Mouse (Mus musculus) embryonic facial prominence, embryonic 14.5 days (tissue): ENCODE measurements around the gene Tfam. TPM values are rescaled to one million over a fixed set of nuclear protein-coding genes. Genes with fewer than 3 reads are reported as not detected.

Source experiments
- ATAC-seq: fragments of 200-750 bp; cut with Nextera tagmentation; 2 replicates; pipeline ENCODE4 v1.8.0; 2017; ENCODE audit warnings: low read depth, moderate number of reproducible peaks, moderate TSS enrichment
- DNase-seq: peaks from one replicate; pipeline ENCODE4 v3.0.0-alpha.2; 2015; ENCODE audit warnings: low spot score
- H3K27ac ChIP-seq: fragments of 300-500 bp; sonication (generic); replicated peaks from 2 replicates; pipeline ENCODE4 v1.5.1; 2014; ENCODE audit warnings: low read depth, mild to moderate bottlenecking, low read length, moderate library complexity
- H3K27me3 ChIP-seq: fragments of 300-500 bp; sonication (generic); replicated peaks from 2 replicates; pipeline ENCODE4 v1.6.1; 2014; ENCODE audit warnings: low read length; ENCODE audit not compliant: control insufficient read depth, insufficient read depth
- H3K36me3 ChIP-seq: fragments of 300-500 bp; sonication (generic); 2 replicates; pipeline ENCODE4 v1.6.1; 2014; ENCODE audit warnings: low read length, mixed read lengths; ENCODE audit not compliant: control insufficient read depth, insufficient read depth
- H3K4me1 ChIP-seq: fragments of 300-500 bp; sonication (generic); 2 replicates; pipeline ENCODE4 v1.6.1; 2014; ENCODE audit warnings: antibody characterized with exemption, low read length; ENCODE audit not compliant: control insufficient read depth, insufficient read depth
- H3K4me2 ChIP-seq: fragments of 300-500 bp; sonication (generic); 2 replicates; pipeline ENCODE4 v1.6.1; 2014; ENCODE audit warnings: low read depth, mild to moderate bottlenecking, low read length, moderate library complexity, mixed read lengths
- H3K4me3 ChIP-seq: fragments of 300-500 bp; sonication (generic); 2 replicates; pipeline ENCODE4 v1.5.1; 2014; ENCODE audit warnings: low read depth, mild to moderate bottlenecking, low read length
- H3K9ac ChIP-seq: fragments of 300-500 bp; sonication (generic); 2 replicates; pipeline ENCODE4 v1.6.1; 2014; ENCODE audit warnings: low read depth, mild to moderate bottlenecking, low read length, moderate library complexity, mixed read lengths
- H3K9me3 ChIP-seq: fragments of 300-500 bp; sonication (generic); 2 replicates; pipeline ENCODE4 v1.6.1; 2016; ENCODE audit warnings: low read length; ENCODE audit not compliant: control insufficient read depth
- WGBS: fragments of 180-500 bp; shearing (Covaris S2); extraction: QIAGEN DNeasy Blood & Tissue Kit; methylation state at CpG from one replicate; pipeline ENCODE4 v1.1.7; 2014; 5-methylcytosine and 5-hydroxymethylcytosine counted together
- polyA plus RNA-seq: library from polyadenylated mRNA; unstranded; fragments of >200 nt; fragmentation: Nextera tagmentation; extraction: Ambion mirVana; gene quantifications from 2 replicates; pipeline ENCODE4 v1.2.1, GENCODE M21; 2014

The Tfam gene
- polyA plus RNA-seq, 1 experiment from 2014 or later, result 56.5 TPM

DNA sequence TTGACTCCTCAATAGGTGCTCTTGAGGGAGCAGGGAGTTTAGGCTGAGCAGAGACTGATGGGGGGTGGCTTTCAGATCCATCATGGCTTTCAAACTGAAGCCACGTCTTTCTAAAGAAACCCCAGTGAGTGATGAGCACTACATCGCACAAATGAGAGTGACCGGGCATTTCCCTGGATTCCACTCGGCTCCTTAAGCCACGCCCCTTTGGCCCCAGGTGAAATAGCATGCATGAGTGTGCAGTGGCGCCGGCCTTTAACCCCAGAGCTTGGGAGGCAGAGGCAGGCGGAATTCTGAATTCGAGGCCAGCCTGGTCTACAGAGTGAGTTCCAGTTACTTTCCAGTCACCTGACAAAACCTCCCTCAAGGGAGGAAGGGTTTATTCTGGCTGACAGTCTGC, 22.1 kb downstream of the Tfam start:
- Histone ChIP-seq H3K9me3 (no peaks in the 10 kb centered on the region), H3K36me3 (no peaks in the 10 kb centered on the region), H3K27ac (no peak overlapping the region), H3K4me1 (no peaks in the 10 kb centered on the region), H3K4me2 (no peak overlapping the region), H3K9ac (no peak overlapping the region), H3K27me3 (no peaks in the 10 kb centered on the region), H3K4me3 (no peak overlapping the region)
- DNase-seq, result no peak
- WGBS, result 68% methylated on average over 9 of the region's 9 CpGs
- no peak for ATAC-seq

DNA sequence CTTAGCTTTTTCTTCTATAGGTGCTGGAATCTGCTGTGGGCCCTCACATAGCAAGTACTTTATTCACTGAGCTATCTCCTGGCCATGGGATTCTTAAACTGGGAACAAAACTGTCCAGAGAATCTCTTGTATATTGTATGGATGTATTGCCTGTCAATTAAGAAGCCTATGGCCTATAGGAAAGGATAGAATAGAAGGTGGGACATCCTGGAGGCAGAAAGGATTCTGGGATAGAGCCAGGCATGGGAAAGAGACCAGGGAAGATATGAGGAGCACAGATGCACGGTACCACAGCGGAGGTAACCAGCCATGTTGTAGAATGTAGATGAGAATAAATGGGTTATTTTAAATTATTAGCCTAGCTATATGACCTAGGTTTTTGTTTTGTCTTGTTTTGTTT, 36.6 kb downstream of the Tfam start:
- Histone ChIP-seq H3K9me3 (no peaks in the 10 kb centered on the region), H3K9ac (no peak overlapping the region), H3K4me3 (no peak overlapping the region), H3K4me1 (peaks cover 2% of the 10 kb centered on the region; the same call in 1 of the 2 replicates), H3K4me2 (no peak overlapping the region), H3K27me3 (no peaks in the 10 kb centered on the region), H3K27ac (no peak overlapping the region), H3K36me3 (no peaks in the 10 kb centered on the region)
- ATAC-seq, result no peak
- WGBS, result 84% methylated on average over 2 of the region's 2 CpGs
- DNase-seq, result no peak

DNA sequence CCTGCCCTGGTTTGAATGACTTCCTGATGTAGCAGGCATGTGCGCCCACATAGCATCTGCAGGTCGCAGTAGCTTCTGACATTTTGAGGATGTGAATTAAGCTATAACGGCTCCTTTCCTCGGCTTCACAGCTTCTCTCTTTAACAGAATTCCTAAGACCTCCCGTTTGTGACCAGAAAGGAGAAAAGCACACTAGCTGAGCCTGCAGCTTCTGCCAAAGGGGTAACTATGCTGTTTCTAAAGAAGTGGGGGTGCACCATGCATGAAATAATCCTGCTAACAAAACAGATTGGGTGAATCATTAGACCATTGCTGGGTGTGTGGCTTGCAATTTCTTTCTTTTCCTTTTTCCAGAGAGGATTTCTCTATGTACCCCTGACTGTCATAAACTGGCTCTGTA, 37.1 kb downstream of the Tfam start:
- Histone ChIP-seq H3K4me2 (no peak overlapping the region), H3K27me3 (no peaks in the 10 kb centered on the region), H3K36me3 (no peaks in the 10 kb centered on the region), H3K9me3 (no peaks in the 10 kb centered on the region), H3K9ac (no peak overlapping the region), H3K4me1 (0 out of 2 replicates have a peak, but pooled peaks cover 2% of the 10 kb centered on the region), H3K27ac (no peak overlapping the region), H3K4me3 (no peak overlapping the region)
- ATAC-seq (no peak), DNase-seq (no peak)
- WGBS, result 60% methylated on average over 5 of the region's 5 CpGs

DNA sequence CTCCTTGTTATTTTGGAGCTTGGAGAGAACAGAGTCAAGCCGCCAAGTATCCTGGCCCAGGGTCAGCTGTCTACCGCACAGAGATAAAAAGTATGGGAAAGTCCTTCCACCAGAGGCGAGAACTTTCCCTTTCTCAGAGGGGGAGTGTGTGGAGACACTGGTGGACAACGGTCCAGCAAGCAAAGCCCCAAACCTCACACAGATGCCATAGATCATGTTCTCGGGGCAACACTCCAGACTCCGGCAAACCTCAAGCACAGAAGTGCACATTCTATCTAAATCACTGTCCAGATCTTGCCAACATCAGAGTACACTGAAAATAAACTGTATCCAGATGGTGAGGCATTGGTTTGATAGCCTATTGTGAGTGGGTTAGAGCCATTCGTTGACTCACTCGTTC, 39.4 kb downstream of the Tfam start:
- no peak overlapping the region for H3K9ac ChIP-seq
- 83% methylated on average over 8 of the region's 8 CpGs for WGBS
- ATAC-seq (no peak), DNase-seq (no peak)
- no peak overlapping the region for H3K4me2 ChIP-seq
- H3K9me3 ChIP-seq, result no peaks in the 10 kb centered on the region
- no peaks in the 10 kb centered on the region for H3K27me3 ChIP-seq
- no peak overlapping the region for H3K4me3 ChIP-seq
- H3K27ac ChIP-seq, result no peak overlapping the region
- peaks cover 11% of the 10 kb centered on the region; the same call in 1 of the 2 replicates for H3K4me1 ChIP-seq
- no peaks in the 10 kb centered on the region for H3K36me3 ChIP-seq

DNA sequence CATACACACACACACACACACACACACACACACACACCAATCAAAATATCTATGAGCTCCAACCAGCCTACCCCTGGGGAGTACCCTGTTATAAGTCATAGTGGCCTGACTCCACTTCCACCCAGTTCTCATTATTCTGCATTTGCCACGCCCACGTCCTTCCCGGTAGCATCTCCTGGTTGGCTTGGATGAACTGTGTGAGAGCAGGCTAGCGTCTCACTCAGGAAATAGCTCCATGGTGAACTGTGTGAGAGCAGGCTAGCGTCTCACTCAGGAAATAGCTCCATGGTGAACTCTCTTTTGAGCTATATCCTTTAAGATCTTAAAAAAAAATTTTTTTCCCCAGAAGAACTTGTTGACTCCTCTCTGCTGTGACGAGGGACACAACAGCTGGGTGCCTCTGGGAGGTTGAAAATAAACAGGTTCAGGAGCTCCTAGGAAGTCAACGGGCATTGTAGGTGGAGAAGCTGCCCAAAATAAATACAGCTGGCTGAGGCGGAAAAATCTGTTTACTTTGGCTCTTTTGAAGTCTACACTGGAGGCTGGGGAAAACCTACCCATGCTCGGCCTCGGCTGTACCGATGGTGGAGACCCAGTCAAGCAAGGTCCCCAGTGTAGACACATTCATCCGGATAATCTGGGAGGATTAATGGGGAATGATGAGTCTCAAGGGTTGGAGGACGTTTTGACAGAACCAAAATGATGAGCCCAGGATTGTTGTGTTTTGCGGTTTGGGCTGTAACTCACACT, 40.9 kb downstream of the Tfam start:
- peaks cover 11% of the 10 kb centered on the region; the same call in 1 of the 2 replicates for H3K4me1 ChIP-seq
- no peaks in the 10 kb centered on the region for H3K36me3 ChIP-seq
- no peaks in the 10 kb centered on the region for H3K9me3 ChIP-seq
- H3K4me2 ChIP-seq, result no peak overlapping the region
- H3K4me3 ChIP-seq, result no peak overlapping the region
- no peak overlapping the region for H3K9ac ChIP-seq
- DNase-seq, result no peak
- no peak for ATAC-seq
- WGBS, result 60% methylated on average over 14 of the region's 14 CpGs
- no peak overlapping the region for H3K27ac ChIP-seq
- H3K27me3 ChIP-seq, result no peaks in the 10 kb centered on the region

DNA sequence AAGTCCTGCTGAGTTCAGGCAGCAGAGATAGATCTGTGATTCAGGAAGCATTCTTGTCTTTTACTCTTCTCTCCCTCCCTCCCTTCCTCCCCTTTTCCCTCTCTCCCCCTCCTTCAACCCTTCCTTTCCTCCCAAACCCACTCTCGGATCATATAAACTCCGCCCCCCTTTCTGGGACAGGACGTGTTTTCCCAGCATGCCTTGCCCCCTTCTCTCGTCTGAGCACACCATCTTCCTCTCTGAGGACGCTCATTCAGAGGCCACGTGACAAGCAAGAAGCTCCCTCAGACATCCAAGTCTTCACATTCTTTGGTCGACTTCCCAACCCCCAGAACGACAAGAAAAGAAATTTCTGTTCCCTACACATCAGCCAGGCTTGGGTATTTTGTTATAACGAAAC, 42.6 kb downstream of the Tfam start:
- no peaks in the 10 kb centered on the region for H3K9me3 ChIP-seq
- DNase-seq, result no peak
- peaks cover 10% of the 10 kb centered on the region; the same call in 1 of the 2 replicates for H3K4me1 ChIP-seq
- H3K36me3 ChIP-seq, result no peaks in the 10 kb centered on the region
- no peak for ATAC-seq
- no peaks in the 10 kb centered on the region for H3K27me3 ChIP-seq
- H3K9ac ChIP-seq, result no peak overlapping the region
- no peak overlapping the region for H3K4me3 ChIP-seq
- no peak overlapping the region; the same call in none of the 2 replicates for H3K4me2 ChIP-seq
- H3K27ac ChIP-seq, result no peak overlapping the region
- WGBS, result 43% methylated on average over 9 of the region's 9 CpGs

DNA sequence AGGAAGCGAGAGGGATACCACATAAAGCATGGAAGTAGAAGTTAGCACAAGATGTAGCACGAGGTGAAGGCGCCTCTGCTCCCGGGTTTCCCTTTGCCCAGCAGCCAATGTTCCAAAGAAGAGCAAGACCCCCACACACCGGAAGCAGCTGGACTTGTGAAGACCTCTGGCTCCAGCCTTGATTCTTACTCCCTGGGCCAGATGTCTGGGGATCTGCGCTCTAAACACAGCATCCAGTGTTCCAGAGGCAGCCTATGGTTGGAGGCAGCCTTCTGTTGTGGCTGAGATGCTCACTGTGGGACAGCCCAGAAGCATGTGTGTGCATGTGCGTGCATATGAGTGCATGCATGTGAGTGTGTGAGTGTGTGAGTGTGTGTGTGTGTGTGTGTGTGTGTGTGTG, 43.4 kb downstream of the Tfam start:
- no peak overlapping the region for H3K27ac ChIP-seq
- H3K27me3 ChIP-seq, result no peaks in the 10 kb centered on the region
- ATAC-seq, result no peak
- no peaks in the 10 kb centered on the region for H3K9me3 ChIP-seq
- no peak for DNase-seq
- no peak overlapping the region for H3K4me2 ChIP-seq
- no peak overlapping the region for H3K4me3 ChIP-seq
- peaks cover 8% of the 10 kb centered on the region; the same call in 1 of the 2 replicates for H3K4me1 ChIP-seq
- no peaks in the 10 kb centered on the region for H3K36me3 ChIP-seq
- 70% methylated on average over 7 of the region's 7 CpGs for WGBS
- H3K9ac ChIP-seq, result 0 out of 2 replicates have a peak overlapping the region, but pooled peaks have one; percentile 14

DNA sequence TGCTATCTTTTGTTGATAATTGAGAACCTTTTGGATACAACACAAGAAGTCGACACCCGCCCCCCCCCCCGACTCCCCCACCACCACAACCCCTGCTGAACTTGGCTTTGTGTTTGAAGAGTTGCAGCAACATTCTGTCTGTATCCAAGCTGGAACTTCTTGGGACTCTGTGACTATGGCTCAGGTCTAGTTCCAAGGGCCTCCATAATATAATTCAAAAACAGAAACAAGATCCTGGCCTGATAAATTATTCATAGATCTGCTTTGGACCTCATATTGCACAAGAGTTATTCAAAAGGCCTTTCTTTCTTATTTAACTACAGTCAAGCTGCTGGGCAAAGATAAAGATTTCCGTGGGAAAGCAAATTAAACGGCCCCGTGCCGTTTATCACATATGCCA, 44.8 kb downstream of the Tfam start:
- 64% methylated on average over 7 of the region's 7 CpGs for WGBS
- Histone ChIP-seq H3K4me3 (no peak overlapping the region), H3K9me3 (no peaks in the 10 kb centered on the region), H3K27me3 (no peaks in the 10 kb centered on the region), H3K36me3 (no peaks in the 10 kb centered on the region), H3K4me1 (peaks cover 8% of the 10 kb centered on the region; the same call in 1 of the 2 replicates), H3K4me2 (no peak overlapping the region), H3K27ac (no peak overlapping the region; the same call in 1 of the 2 replicates), H3K9ac (no peak overlapping the region)
- DNase-seq (no peak), ATAC-seq (0 out of 2 replicates have a peak, but pooled peaks have one; percentile 33)

DNA sequence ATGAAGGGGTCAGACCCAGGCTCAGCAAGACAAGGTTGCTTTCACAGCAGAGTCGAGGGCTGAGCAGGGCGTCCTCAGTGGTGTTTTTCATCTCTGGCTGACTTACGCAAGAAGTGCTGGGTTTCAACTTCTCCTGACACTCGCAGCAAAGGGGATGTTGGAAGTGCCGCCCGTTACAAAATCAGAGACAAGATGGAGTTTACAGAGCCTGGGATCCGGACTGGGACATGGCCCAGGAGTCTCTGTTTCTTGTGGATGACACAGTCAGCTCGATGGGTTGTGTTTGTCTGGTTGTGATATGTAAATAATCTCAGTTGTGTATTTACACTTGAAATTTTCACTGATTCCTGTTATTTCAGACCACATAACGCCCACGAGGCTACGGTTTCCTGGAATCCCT, 45.2 kb downstream of the Tfam start:
- Histone ChIP-seq H3K27me3 (no peaks in the 10 kb centered on the region), H3K4me2 (no peak overlapping the region), H3K27ac (no peak overlapping the region; the same call in 1 of the 2 replicates), H3K9ac (no peak overlapping the region), H3K4me3 (no peak overlapping the region), H3K9me3 (no peaks in the 10 kb centered on the region), H3K4me1 (peaks cover 8% of the 10 kb centered on the region; the same call in 1 of the 2 replicates), H3K36me3 (no peaks in the 10 kb centered on the region)
- ATAC-seq (no peak), DNase-seq (no peak)
- WGBS, result 56% methylated on average over 11 of the region's 11 CpGs
